Mouse (Mus musculus): Measurements from ENCODE around the gene Mab21l1.

The Mab21l1 gene

DNA sequence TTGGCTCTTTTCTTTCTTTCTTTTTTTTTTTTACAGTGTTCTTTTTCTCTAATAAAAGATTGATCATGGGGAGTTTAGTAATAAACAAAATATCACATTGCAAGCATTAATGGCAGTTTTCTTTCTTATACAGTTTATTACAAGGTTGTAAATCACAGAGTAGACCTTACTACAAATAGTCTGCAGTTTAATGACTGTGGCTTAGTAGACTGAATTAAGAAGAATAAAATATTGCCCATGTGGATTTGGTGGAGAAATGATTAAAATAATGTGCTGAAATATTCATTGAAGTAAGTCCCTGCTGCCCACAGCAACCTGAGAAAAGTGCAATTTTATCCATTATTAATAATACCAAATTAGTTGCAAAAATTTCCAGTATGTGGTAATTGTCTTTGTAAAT, 37.3 kb downstream of the Mab21l1 start:
- no peak for TF ChIP-seq GATA4 (IDR thresholded peaks at IDR 0.05; ENCODE audit: insufficient replicate concordance, low read length)

- TF ChIP-seq GATA4 (IDR thresholded peaks at IDR 0.05; ENCODE audit: insufficient replicate concordance, low read length): no peak
Measured at GRCm38 (mm10) chr3:55824864-55825263, 42.6 kb downstream of the Mab21l1 start.

DNA sequence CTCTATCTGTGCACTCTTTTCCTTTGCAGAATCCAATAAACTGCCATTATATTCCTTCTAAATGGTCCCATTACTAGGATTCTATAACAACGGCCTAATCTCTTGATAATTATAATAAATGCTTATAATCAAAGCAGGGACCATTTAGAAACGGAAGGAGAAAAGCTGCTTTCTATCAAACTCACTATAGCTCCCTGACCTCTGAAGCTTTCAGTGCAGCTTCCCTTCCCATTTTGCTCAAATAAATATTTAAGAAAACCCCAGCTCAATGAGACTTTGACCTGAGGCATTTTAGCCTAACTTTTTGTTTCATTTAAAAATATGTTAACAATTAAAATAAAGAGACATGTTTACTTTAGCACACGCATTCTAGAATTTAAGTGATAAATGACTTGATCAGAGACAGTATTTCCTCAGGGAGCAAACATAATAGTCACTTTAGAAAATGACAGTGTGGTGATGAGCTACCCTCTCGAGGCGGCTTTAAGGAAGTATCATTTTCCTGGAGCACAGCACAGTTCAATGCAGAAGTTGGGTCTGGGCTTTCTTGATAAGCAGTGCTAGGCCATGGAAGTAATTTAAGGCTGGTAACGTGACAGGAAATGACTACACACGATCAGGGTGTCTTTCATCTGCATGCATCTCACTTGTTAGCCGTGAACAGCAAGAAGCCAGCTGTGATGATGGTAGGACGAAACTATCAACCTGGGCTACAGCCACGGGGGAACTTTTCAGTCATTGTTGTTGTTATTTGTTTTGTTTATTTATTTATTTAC, 46.4 kb downstream of the Mab21l1 start:
- peak; percentile 33; the same call in 1 of the 2 replicates for TF ChIP-seq GATA4 (IDR thresholded peaks at IDR 0.05; ENCODE audit: insufficient replicate concordance, low read length)

GRCm38 (mm10) chr3:55830226-55830625, 47.9 kb downstream of the Mab21l1 start:
- no peak for TF ChIP-seq GATA4 (IDR thresholded peaks at IDR 0.05; ENCODE audit: insufficient replicate concordance, low read length)
